Mouse (Mus musculus): ENCODE results near the gene Ube4b. TPM values are rescaled to one million over a fixed set of nuclear protein-coding genes. Genes with fewer than 3 reads are reported as not detected.

Gene Ube4b
- polyA plus RNA-seq, 1 experiment from 2014 or later: 49.5 TPM

Other genes starting within 250 kb of the Ube4b start
- 35.6 and 41.7 TPM in 2 replicates for gene Kif1b, start 119.1 kb downstream of the Ube4b start, polyA plus RNA-seq (2014; fragmentation: Nextera tagmentation; extraction: Ambion mirVana)
- gene Rbp7, start 28.2 kb upstream of the Ube4b start, polyA plus RNA-seq (2014; fragmentation: Nextera tagmentation; extraction: Ambion mirVana): not detected in 2 replicates
- gene Tmem274, start 50.6 kb upstream of the Ube4b start, polyA plus RNA-seq (2014; fragmentation: Nextera tagmentation; extraction: Ambion mirVana): 0.55 TPM in 1 of 2 replicates, not detected in the other
- gene Nmnat1, start 58.5 kb upstream of the Ube4b start, polyA plus RNA-seq (2014; fragmentation: Nextera tagmentation; extraction: Ambion mirVana): 15.8 and 16.5 TPM in 2 replicates
- gene Lzic, start 58.5 kb upstream of the Ube4b start, polyA plus RNA-seq (2014; fragmentation: Nextera tagmentation; extraction: Ambion mirVana): 61.5 and 64.6 TPM in 2 replicates
- 74.7 and 84.6 TPM in 2 replicates for gene Ctnnbip1, start 91.5 kb upstream of the Ube4b start, polyA plus RNA-seq (2014; fragmentation: Nextera tagmentation; extraction: Ambion mirVana)
- gene Clstn1, start 159.7 kb upstream of the Ube4b start, polyA plus RNA-seq (2014; fragmentation: Nextera tagmentation; extraction: Ambion mirVana): 24.7 and 30.6 TPM in 2 replicates

All from limb, embryonic 11.5 days (tissue).